ENCODE assay signal across 10 mouse cellular contexts in the genomic region with DNA sequence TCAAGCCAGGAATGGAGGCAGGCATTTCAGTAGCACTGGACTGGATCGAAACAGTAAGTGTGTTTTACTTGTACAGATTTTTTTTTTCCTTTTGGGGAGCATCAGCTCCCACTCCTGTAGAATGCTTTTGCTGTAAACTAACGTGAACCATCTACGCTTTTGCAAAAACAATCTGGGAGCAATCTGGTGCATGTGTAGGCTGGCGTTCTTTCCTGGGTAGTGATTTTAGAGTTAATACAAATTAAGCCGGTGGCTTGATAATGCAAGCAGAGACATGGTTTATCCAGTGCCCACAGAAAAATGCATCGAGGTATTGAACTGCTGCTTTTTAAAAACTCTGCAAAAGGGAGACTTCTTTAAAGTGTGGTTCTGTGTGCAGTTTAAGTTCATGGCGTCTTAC. TPM values are rescaled to one million over a fixed set of nuclear protein-coding genes. Genes with fewer than 3 reads are reported as not detected.
A peak's percentile ranks its signal among the peaks of the same experiment; 100 is the strongest.
DNase-seq lines count a peak whose midpoint lies in the region; ATAC-seq lines count a peak whose summit lies in the region.
"Had no signal": no experiment of that assay in that cellular context is flagged by ENCODE, and none has a peak within 500 bp of the region (broad histone marks: within the 10 kb centered on the region; RNA-seq: fewer than 3 reads in every experiment).

No protein-coding gene starts in this region.

- ATAC-seq in forebrain, embryonic 12.5 days (ENCODE audit: low FRiP score): no peak
- no peak for ATAC-seq in intestine, embryonic 14.5 days (replicated peaks; ENCODE audit: low FRiP score, low TSS enrichment, low read depth)
- no peak for ATAC-seq in neural tube, embryonic 15.5 days (ENCODE audit: low FRiP score)

- intact Hi-C loops in left cerebral cortex, postnatal 25 days (cut with DNase I): no loop called here
- intact Hi-C loops in left cerebral cortex, postnatal 4 days (cut with DNase I): no loop called here
- intact Hi-C loops in left cerebral cortex, postnatal 14 days (cut with DNase I): no loop called here

- H3K9me3 ChIP-seq in forebrain, embryonic 12.5 days: no peaks in the 10 kb centered on the region
- H3K9me3 ChIP-seq in intestine, embryonic 14.5 days (ENCODE audit: control insufficient read depth, low read length): no peaks in the 10 kb centered on the region
- no peaks in the 10 kb centered on the region for H3K9me3 ChIP-seq in neural tube, embryonic 15.5 days (replicated peaks)

- peaks cover 17% of the 10 kb centered on the region for H3K4me1 ChIP-seq in forebrain, embryonic 12.5 days
- peaks cover 11% of the 10 kb centered on the region for H3K4me1 ChIP-seq in intestine, embryonic 14.5 days (replicated peaks; ENCODE audit: control insufficient read depth, insufficient read depth, low read length)
- peaks cover 13% of the 10 kb centered on the region for H3K4me1 ChIP-seq in neural tube, embryonic 15.5 days

- H3K4me2 ChIP-seq in forebrain, embryonic 12.5 days: peak overlapping the region; percentile 43
- peak overlapping the region; percentile 32 for H3K4me2 ChIP-seq in intestine, embryonic 14.5 days (ENCODE audit: low read length)
- H3K4me2 ChIP-seq in neural tube, embryonic 15.5 days: peak overlapping the region; percentile 38

- DNase-seq in left cerebral cortex, postnatal 25 days (ENCODE audit: low spot score in 2 of 2): peak; percentile 10 to 15
- no peak for DNase-seq in left cerebral cortex, postnatal 4 days
- no peak for DNase-seq in intestine, embryonic 14.5 days (ENCODE audit: low spot score)
- no peak for DNase-seq in left cerebral cortex, postnatal 14 days (ENCODE audit: low spot score in 2 of 2)
- no peak for DNase-seq in frontal cortex, postnatal 25 days (ENCODE audit: low spot score in 2 of 2)
- DNase-seq: adrenal gland, postnatal 14 days had no signal

- H3K9ac ChIP-seq in forebrain, embryonic 12.5 days: no peak overlapping the region
- no peak overlapping the region for H3K9ac ChIP-seq in intestine, embryonic 14.5 days (ENCODE audit: low read length)
- H3K9ac ChIP-seq in neural tube, embryonic 15.5 days (replicated peaks): no peak overlapping the region

- no peaks in the 10 kb centered on the region for H3K36me3 ChIP-seq in forebrain, embryonic 12.5 days (replicated peaks)
- H3K36me3 ChIP-seq in intestine, embryonic 14.5 days (ENCODE audit: control insufficient read depth, insufficient read depth, low read length): no peaks in the 10 kb centered on the region
- no peaks in the 10 kb centered on the region for H3K36me3 ChIP-seq in neural tube, embryonic 15.5 days

- peak overlapping the region; percentile 25 for H3K4me3 ChIP-seq in forebrain, embryonic 12.5 days (replicated peaks)
- no peak overlapping the region for H3K4me3 ChIP-seq in intestine, embryonic 14.5 days (ENCODE audit: low read depth, low read length)
- peak overlapping the region; percentile 11; the same call in 1 of the 2 replicates for H3K4me3 ChIP-seq in neural tube, embryonic 15.5 days (replicated peaks)
- H3K4me3 ChIP-seq: megakaryocyte, embryonic 14.5 days had no signal

- H3K27ac ChIP-seq in forebrain, embryonic 12.5 days: no peak overlapping the region
- no peak overlapping the region for H3K27ac ChIP-seq in intestine, embryonic 14.5 days (ENCODE audit: low read depth)
- no peak overlapping the region for H3K27ac ChIP-seq in neural tube, embryonic 15.5 days (replicated peaks)

- H3K27me3 ChIP-seq in forebrain, embryonic 12.5 days: no peaks in the 10 kb centered on the region; the same call in 1 of the 2 replicates
- H3K27me3 ChIP-seq in intestine, embryonic 14.5 days (replicated peaks; ENCODE audit: control insufficient read depth, insufficient read depth, low read length): no peaks in the 10 kb centered on the region
- no peaks in the 10 kb centered on the region; the same call in 1 of the 2 replicates for H3K27me3 ChIP-seq in neural tube, embryonic 15.5 days (replicated peaks)

- WGBS in forebrain, embryonic 12.5 days: 51% methylated on average over 7 of the region's 7 CpGs
- 54% methylated on average over 7 of the region's 7 CpGs for WGBS in intestine, embryonic 14.5 days
- 71% methylated on average over 7 of the region's 7 CpGs for WGBS in neural tube, embryonic 15.5 days

RNA-seq across cellular contexts. Expression of a gene that starts 0.5 kb away (rescaled TPM):
- total RNA-seq in left cerebral cortex, postnatal 25 days (2021): 1 to 10 TPM; 3.0 to 5.0 TPM
- 1 to 10 TPM; 4.5 to 5.0 TPM for total RNA-seq in left cerebral cortex, postnatal 4 days (2021)
- polyA plus RNA-seq in forebrain, embryonic 12.5 days (2016; fragmentation: Nextera tagmentation; extraction: Ambion mirVana): 4.1 and 5.5 TPM in 2 replicates
- 4.6 and 5.3 TPM in 2 replicates for polyA plus RNA-seq in intestine, embryonic 14.5 days (2014; fragmentation: Nextera tagmentation; extraction: Ambion mirVana)
- 14.0 and 15.2 TPM in 2 replicates for polyA plus RNA-seq in neural tube, embryonic 15.5 days (2015; fragmentation: Nextera tagmentation; extraction: Ambion mirVana)
- total RNA-seq in left cerebral cortex, postnatal 14 days (2021): 1 to 10 TPM; 5.5 TPM
- total RNA-seq: MEL had no signal

Comparison
In these comparisons a context has a peak if more than half of its experiments do, and no peak if none do; other contexts are left out.
1. DNase-seq: peak in left cerebral cortex, postnatal 25 days (2 of 2); none in left cerebral cortex, postnatal 4 days (single experiment), intestine, embryonic 14.5 days (single experiment), left cerebral cortex, postnatal 14 days (0 of 2) and frontal cortex, postnatal 25 days (0 of 2).
2. Peak in every context shown above with its lines, with median percentiles within 50 percentile points of each other: H3K4me2 ChIP-seq.